Mouse (Mus musculus): Measurements from ENCODE around the gene Nr0b1. TPM values are rescaled to one million over a fixed set of nuclear protein-coding genes. Genes with fewer than 3 reads are reported as not detected.

Gene Nr0b1
- not detected in 2 replicates for total RNA-seq (2023)

GRCm38 (mm10) chrX:86191614-86192419 lies at the start of gene Nr0b1:
Nr0b1 (plus strand) TSS chrX:86191764.

Other genes starting within 250 kb of the Nr0b1 start
- gene Samt3, start 147.6 kb upstream of the Nr0b1 start, total RNA-seq (2023), result not detected in 2 replicates
- not detected in 2 replicates for gene Mageb4, start 113.3 kb downstream of the Nr0b1 start, total RNA-seq (2023)